Mouse (Mus musculus): ENCODE data around the gene Arvcf.

DNA sequence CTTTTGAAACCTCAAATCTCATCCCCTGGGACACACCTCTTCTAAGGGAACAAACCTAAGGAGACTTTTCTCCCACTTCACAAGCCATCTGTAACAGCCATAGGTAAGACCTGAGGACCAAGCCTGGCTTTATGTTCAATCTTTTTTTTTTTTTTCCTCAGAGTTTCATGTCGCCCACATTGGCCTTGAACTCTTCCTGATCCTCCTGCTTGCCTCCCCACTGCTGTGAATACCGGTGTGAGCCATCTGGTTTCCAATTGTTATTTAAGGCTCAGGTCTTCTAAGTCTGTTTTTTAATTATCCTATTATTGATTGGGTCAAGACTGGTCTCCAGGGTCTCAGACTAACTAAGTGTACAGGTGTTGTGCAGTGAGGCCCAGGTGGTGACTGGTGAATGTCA, 26.5 kb upstream of the Arvcf start:
- TF ChIP-seq POLR2A (IDR thresholded peaks at IDR 0.05; ENCODE audit: borderline replicate concordance, low read depth, low read length) (no peak), CTCF (IDR thresholded peaks at IDR 0.05; ENCODE audit: low read depth, low read length) (no peak)
